Mouse (Mus musculus): ENCODE data around the gene Frmd8. TPM values are rescaled to one million over a fixed set of nuclear protein-coding genes. Genes with fewer than 3 reads are reported as not detected.
A peak's percentile ranks its signal among the peaks of the same experiment; 100 is the strongest.

The Frmd8 gene
- polyA plus RNA-seq, 1 experiment from 2014 or later = 20.6 TPM

DNA sequence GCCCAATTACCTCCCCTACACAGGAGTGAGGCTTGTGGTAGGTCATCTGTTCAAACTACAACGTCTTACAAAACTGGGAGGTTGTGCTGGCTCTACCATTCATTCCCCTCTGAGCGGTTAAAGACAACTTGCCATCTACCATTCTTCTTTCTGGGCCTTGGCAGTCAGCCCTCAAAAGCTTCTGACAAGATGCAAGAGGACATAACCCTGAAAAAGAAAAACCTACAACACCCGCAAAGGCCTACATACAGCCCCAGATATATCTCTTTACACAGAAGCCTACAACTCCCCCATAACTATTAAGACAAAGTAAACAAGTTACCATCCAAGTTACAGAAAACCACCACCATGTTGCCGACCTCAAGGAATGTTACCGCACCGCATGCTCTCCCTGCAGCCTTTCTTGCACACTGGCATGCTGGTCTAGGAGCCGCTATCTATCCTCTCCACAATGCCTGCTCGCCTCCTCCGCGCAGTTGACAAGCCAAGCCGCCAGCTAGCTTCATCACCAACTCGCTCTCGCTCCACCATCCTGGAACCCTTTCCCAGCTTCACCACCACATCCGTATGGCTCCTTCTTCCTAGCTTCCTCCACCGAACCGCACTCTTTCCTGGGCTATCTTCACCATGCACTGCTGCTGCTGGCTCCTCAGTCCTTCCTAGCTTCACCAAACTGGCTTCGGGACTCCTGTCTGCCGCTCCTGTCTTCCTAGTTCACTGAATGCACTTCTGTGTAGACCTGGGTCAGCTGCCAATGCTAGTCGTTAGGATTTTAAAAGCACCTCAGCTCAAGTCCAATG is 74.2 kb downstream of the Frmd8 start:
- no peaks in the 10 kb centered on the region for H3K9me3 ChIP-seq (ENCODE audit: control insufficient read depth, low read length)
- peak overlapping the region; percentile 100 for H3K27ac ChIP-seq (replicated peaks; ENCODE audit: low read depth, low read length)
- ATAC-seq (ENCODE audit: low read depth) (no peak), DNase-seq (ENCODE audit: low spot score) (no peak)
- H3K36me3 ChIP-seq (ENCODE audit: control insufficient read depth, insufficient read depth, low read length) = peaks cover 49% of the 10 kb centered on the region
- peaks cover 22% of the 10 kb centered on the region for H3K4me1 ChIP-seq (ENCODE audit: control insufficient read depth, insufficient read depth, low read length)
- WGBS = 1% methylated on average over 19 of the region's 19 CpGs
- no peaks in the 10 kb centered on the region for H3K27me3 ChIP-seq (replicated peaks; ENCODE audit: control insufficient read depth, insufficient read depth, low read length)
- peak overlapping the region; percentile 84 for H3K4me2 ChIP-seq (ENCODE audit: low read depth, low read length)
- peak overlapping the region; percentile 90 for H3K4me3 ChIP-seq (ENCODE audit: low read depth, low read length)
- peak overlapping the region; percentile 99 for H3K9ac ChIP-seq (ENCODE audit: low read depth, low read length)

DNA sequence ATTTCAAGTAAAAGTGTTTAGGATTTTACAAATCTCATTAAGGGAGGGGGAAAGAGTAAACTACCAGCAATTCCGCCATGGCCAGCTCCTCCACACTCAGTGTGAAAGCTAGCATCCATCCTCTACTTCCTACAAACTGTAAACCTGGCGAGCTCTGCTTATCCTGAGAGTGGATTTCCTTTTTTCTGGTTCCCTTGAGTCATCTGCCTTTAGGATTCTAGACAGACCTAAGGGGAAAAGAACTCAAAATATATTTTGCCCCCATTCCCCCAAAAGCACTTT is 74.8 kb downstream of the Frmd8 start:
- H3K9me3 ChIP-seq (ENCODE audit: control insufficient read depth, low read length) = no peaks in the 10 kb centered on the region
- H3K27ac ChIP-seq (replicated peaks; ENCODE audit: low read depth, low read length) = peak overlapping the region; percentile 100
- H3K36me3 ChIP-seq (ENCODE audit: control insufficient read depth, insufficient read depth, low read length) = peaks cover 55% of the 10 kb centered on the region
- H3K27me3 ChIP-seq (replicated peaks; ENCODE audit: control insufficient read depth, insufficient read depth, low read length) = no peaks in the 10 kb centered on the region
- peak overlapping the region; percentile 90 for H3K4me3 ChIP-seq (ENCODE audit: low read depth, low read length)
- ATAC-seq (ENCODE audit: low read depth) (no peak), DNase-seq (ENCODE audit: low spot score) (no peak)
- H3K4me1 ChIP-seq (ENCODE audit: control insufficient read depth, insufficient read depth, low read length) = peaks cover 21% of the 10 kb centered on the region
- H3K4me2 ChIP-seq (ENCODE audit: low read depth, low read length) = peak overlapping the region; percentile 84
- peak overlapping the region; percentile 99 for H3K9ac ChIP-seq (ENCODE audit: low read depth, low read length)
- 0% methylated on average over 2 of the region's 2 CpGs for WGBS

Other genes starting within 250 kb of the Frmd8 start
- gene Rela, start 237.8 kb downstream of the Frmd8 start, polyA plus RNA-seq (2014; fragmentation: Nextera tagmentation; extraction: Ambion mirVana) = 49.2 and 52.9 TPM in 2 replicates
- 24.4 and 26.6 TPM in 2 replicates for gene Sipa1, start 211.6 kb downstream of the Frmd8 start, polyA plus RNA-seq (2014; fragmentation: Nextera tagmentation; extraction: Ambion mirVana)
- 18.9 and 23.3 TPM in 2 replicates for gene Map3k11, start 186.5 kb downstream of the Frmd8 start, polyA plus RNA-seq (2014; fragmentation: Nextera tagmentation; extraction: Ambion mirVana)
- gene Pcnx3, start 186.4 kb downstream of the Frmd8 start, polyA plus RNA-seq (2014; fragmentation: Nextera tagmentation; extraction: Ambion mirVana) = 24.1 and 32.1 TPM in 2 replicates
- 0.34 and 1.7 TPM in 2 replicates for gene Kcnk7, start 170.9 kb downstream of the Frmd8 start, polyA plus RNA-seq (2014; fragmentation: Nextera tagmentation; extraction: Ambion mirVana)
- 34.2 and 43.4 TPM in 2 replicates for gene Ehbp1l1, start 149.0 kb downstream of the Frmd8 start, polyA plus RNA-seq (2014; fragmentation: Nextera tagmentation; extraction: Ambion mirVana)
- 101 and 111 TPM in 2 replicates for gene Fam89b, start 145.6 kb downstream of the Frmd8 start, polyA plus RNA-seq (2014; fragmentation: Nextera tagmentation; extraction: Ambion mirVana)
- 59.2 and 68.0 TPM in 2 replicates for gene Ltbp3, start 134.4 kb downstream of the Frmd8 start, polyA plus RNA-seq (2014; fragmentation: Nextera tagmentation; extraction: Ambion mirVana)
- 78.3 and 79.8 TPM in 2 replicates for gene Scyl1, start 103.9 kb downstream of the Frmd8 start, polyA plus RNA-seq (2014; fragmentation: Nextera tagmentation; extraction: Ambion mirVana)
- 2.8 and 3.0 TPM in 2 replicates for gene Slc25a45, start 2.5 kb upstream of the Frmd8 start, polyA plus RNA-seq (2014; fragmentation: Nextera tagmentation; extraction: Ambion mirVana)
- gene Tigd3, start 18.9 kb upstream of the Frmd8 start, polyA plus RNA-seq (2014; fragmentation: Nextera tagmentation; extraction: Ambion mirVana) = 1.4 and 2.0 TPM in 2 replicates
- gene Dpf2, start 37.7 kb upstream of the Frmd8 start, polyA plus RNA-seq (2014; fragmentation: Nextera tagmentation; extraction: Ambion mirVana) = 124 and 143 TPM in 2 replicates
- gene Cdc42ep2, start 49.5 kb upstream of the Frmd8 start, polyA plus RNA-seq (2014; fragmentation: Nextera tagmentation; extraction: Ambion mirVana) = 14.0 and 16.2 TPM in 2 replicates
- 59.1 and 65.2 TPM in 2 replicates for gene Pola2, start 88.9 kb upstream of the Frmd8 start, polyA plus RNA-seq (2014; fragmentation: Nextera tagmentation; extraction: Ambion mirVana)
- gene Slc22a20, start 110.9 kb upstream of the Frmd8 start, polyA plus RNA-seq (2014; fragmentation: Nextera tagmentation; extraction: Ambion mirVana) = not detected in 2 replicates
- gene Capn1, start 140.6 kb upstream of the Frmd8 start, polyA plus RNA-seq (2014; fragmentation: Nextera tagmentation; extraction: Ambion mirVana) = 16.8 and 19.0 TPM in 2 replicates
- gene Syvn1, start 171.3 kb upstream of the Frmd8 start, polyA plus RNA-seq (2014; fragmentation: Nextera tagmentation; extraction: Ambion mirVana) = 32.1 and 34.9 TPM in 2 replicates
- 67.5 and 69.8 TPM in 2 replicates for gene Mrpl49, start 182.5 kb upstream of the Frmd8 start, polyA plus RNA-seq (2014; fragmentation: Nextera tagmentation; extraction: Ambion mirVana)
- 870 and 937 TPM in 2 replicates for gene Fau, start 182.6 kb upstream of the Frmd8 start, polyA plus RNA-seq (2014; fragmentation: Nextera tagmentation; extraction: Ambion mirVana)
- 33.1 and 33.6 TPM in 2 replicates for gene Znhit2, start 185.9 kb upstream of the Frmd8 start, polyA plus RNA-seq (2014; fragmentation: Nextera tagmentation; extraction: Ambion mirVana)
- 19.5 and 21.7 TPM in 2 replicates for gene Tm7sf2, start 193.1 kb upstream of the Frmd8 start, polyA plus RNA-seq (2014; fragmentation: Nextera tagmentation; extraction: Ambion mirVana)
- 52.0 and 66.5 TPM in 2 replicates for gene Vps51, start 202.0 kb upstream of the Frmd8 start, polyA plus RNA-seq (2014; fragmentation: Nextera tagmentation; extraction: Ambion mirVana)
- gene Tmem262, start 204.8 kb upstream of the Frmd8 start, polyA plus RNA-seq (2014; fragmentation: Nextera tagmentation; extraction: Ambion mirVana) = not detected in 2 replicates
- gene Gm28374, start 207.0 kb upstream of the Frmd8 start, polyA plus RNA-seq (2014; fragmentation: Nextera tagmentation; extraction: Ambion mirVana) = 0.28 and 0.67 TPM in 2 replicates
- 66.2 and 81.8 TPM in 2 replicates for gene Zfpl1, start 209.7 kb upstream of the Frmd8 start, polyA plus RNA-seq (2014; fragmentation: Nextera tagmentation; extraction: Ambion mirVana)
- 24.6 and 29.0 TPM in 2 replicates for gene Cdca5, start 209.7 kb upstream of the Frmd8 start, polyA plus RNA-seq (2014; fragmentation: Nextera tagmentation; extraction: Ambion mirVana)
- not detected in 2 replicates for gene AC131692.1, start 219.1 kb upstream of the Frmd8 start, polyA plus RNA-seq (2014; fragmentation: Nextera tagmentation; extraction: Ambion mirVana)
- 0.29 and 0.51 TPM in 2 replicates for gene Naaladl1, start 230.5 kb upstream of the Frmd8 start, polyA plus RNA-seq (2014; fragmentation: Nextera tagmentation; extraction: Ambion mirVana)
- 46.3 and 46.6 TPM in 2 replicates for gene Sac3d1, start 243.4 kb upstream of the Frmd8 start, polyA plus RNA-seq (2014; fragmentation: Nextera tagmentation; extraction: Ambion mirVana)

All from embryonic facial prominence, embryonic 14.5 days (tissue).